Mouse (Mus musculus) stomach, embryonic 16.5 days (tissue): ENCODE data around the gene Stra8. TPM values are rescaled to one million over a fixed set of nuclear protein-coding genes. Genes with fewer than 3 reads are reported as not detected.

ENCODE experiments used
- ATAC-seq: fragments of 200-750 bp; cut with Nextera tagmentation; 2 replicates; pipeline ENCODE4 v1.8.0; 2017; ENCODE audit warnings: moderate number of reproducible peaks, moderate TSS enrichment; ENCODE audit not compliant: insufficient read depth, low FRiP score
- H3K27ac ChIP-seq: fragments of 300-500 bp; sonication (generic); 2 replicates; pipeline ENCODE4 v1.5.1; 2014; ENCODE audit warnings: low read length
- H3K27me3 ChIP-seq: fragments of 300-500 bp; sonication (generic); 2 replicates; pipeline ENCODE4 v1.6.1; 2014; ENCODE audit warnings: low read length, control low read depth, mixed read lengths; ENCODE audit not compliant: control insufficient read depth, insufficient read depth
- H3K36me3 ChIP-seq: fragments of 300-500 bp; sonication (generic); 2 replicates; pipeline ENCODE4 v1.6.1; 2014; ENCODE audit warnings: low read length; ENCODE audit not compliant: control insufficient read depth, insufficient read depth
- H3K4me1 ChIP-seq: fragments of 300-500 bp; sonication (generic); 2 replicates; pipeline ENCODE4 v1.6.1; 2014; ENCODE audit warnings: low read length, control low read depth, mixed read lengths; ENCODE audit not compliant: control insufficient read depth, insufficient read depth
- H3K4me2 ChIP-seq: fragments of 300-500 bp; sonication (generic); 2 replicates; pipeline ENCODE4 v1.6.1; 2014; ENCODE audit warnings: low read depth, low read length, mixed read lengths
- H3K4me3 ChIP-seq: fragments of 300-500 bp; sonication (generic); replicated peaks from 2 replicates; pipeline ENCODE4 v1.5.1; 2014; ENCODE audit warnings: mild to moderate bottlenecking, low read length
- H3K9ac ChIP-seq: fragments of 300-500 bp; sonication (generic); 2 replicates; pipeline ENCODE4 v1.6.1; 2014; ENCODE audit warnings: low read length
- H3K9me3 ChIP-seq: fragments of 300-500 bp; sonication (generic); replicated peaks from 2 replicates; pipeline ENCODE4 v1.6.1; 2016; ENCODE audit warnings: low read length, control low read depth; ENCODE audit not compliant: control insufficient read depth
- WGBS: fragments of 180-500 bp; shearing (Covaris S2); extraction: QIAGEN DNeasy Blood & Tissue Kit; methylation state at CpG from one replicate; pipeline ENCODE4 v1.1.7; 2014; 5-methylcytosine and 5-hydroxymethylcytosine counted together
- polyA plus RNA-seq: library from polyadenylated mRNA; unstranded; fragments of >200 nt; fragmentation: Nextera tagmentation; extraction: Ambion mirVana; gene quantifications from 2 replicates; pipeline ENCODE4 v1.2.1, GENCODE M21; 2015

The Stra8 gene
- polyA plus RNA-seq, 1 experiment from 2014 or later: not detected

GRCm38 (mm10) chr6:34959131-34959530, 39.2 kb downstream of the Stra8 start:
- Histone ChIP-seq H3K27ac (no peak overlapping the region), H3K4me3 (no peak overlapping the region), H3K4me1 (no peaks in the 10 kb centered on the region), H3K4me2 (no peak overlapping the region), H3K9ac (no peak overlapping the region), H3K36me3 (no peaks in the 10 kb centered on the region; the same call in 1 of the 2 replicates), H3K9me3 (no peaks in the 10 kb centered on the region), H3K27me3 (no peaks in the 10 kb centered on the region)
- ATAC-seq: no peak
- 80% methylated on average over 7 of the region's 7 CpGs for WGBS

GRCm38 (mm10) chr6:34964550-34964949, 44.6 kb downstream of the Stra8 start:
- no peak overlapping the region for H3K9ac ChIP-seq
- no peak overlapping the region for H3K27ac ChIP-seq
- no peaks in the 10 kb centered on the region for H3K27me3 ChIP-seq
- H3K4me2 ChIP-seq: no peak overlapping the region
- WGBS: 69% methylated on average over 2 of the region's 2 CpGs
- no peaks in the 10 kb centered on the region for H3K9me3 ChIP-seq
- no peak overlapping the region for H3K4me3 ChIP-seq
- no peaks in the 10 kb centered on the region for H3K4me1 ChIP-seq
- H3K36me3 ChIP-seq: no peaks in the 10 kb centered on the region
- ATAC-seq: no peak

GRCm38 (mm10) chr6:34965819-34966539, 46.0 kb downstream of the Stra8 start:
- H3K27ac ChIP-seq: no peak overlapping the region
- no peaks in the 10 kb centered on the region for H3K4me1 ChIP-seq
- no peaks in the 10 kb centered on the region for H3K36me3 ChIP-seq
- no peaks in the 10 kb centered on the region for H3K9me3 ChIP-seq
- H3K4me3 ChIP-seq: no peak overlapping the region
- no peak for ATAC-seq
- no peak overlapping the region for H3K4me2 ChIP-seq
- WGBS: 82% methylated on average over 6 of the region's 6 CpGs
- H3K27me3 ChIP-seq: no peaks in the 10 kb centered on the region
- H3K9ac ChIP-seq: no peak overlapping the region

GRCm38 (mm10) chr6:34971181-34971580, 51.2 kb downstream of the Stra8 start:
- 36% methylated on average over 3 of the region's 3 CpGs for WGBS
- Histone ChIP-seq H3K9ac (no peak overlapping the region), H3K36me3 (no peaks in the 10 kb centered on the region), H3K27ac (no peak overlapping the region), H3K4me3 (no peak overlapping the region), H3K9me3 (no peaks in the 10 kb centered on the region), H3K4me2 (no peak overlapping the region), H3K4me1 (no peaks in the 10 kb centered on the region), H3K27me3 (no peaks in the 10 kb centered on the region)
- ATAC-seq: no peak

- WGBS: 83% methylated on average over 3 of the region's 3 CpGs
- H3K9ac ChIP-seq: no peak overlapping the region
- H3K27ac ChIP-seq: no peak overlapping the region
- H3K27me3 ChIP-seq: no peaks in the 10 kb centered on the region
- no peaks in the 10 kb centered on the region for H3K4me1 ChIP-seq
- no peak for ATAC-seq
- no peaks in the 10 kb centered on the region for H3K9me3 ChIP-seq
- no peaks in the 10 kb centered on the region for H3K36me3 ChIP-seq
- no peak overlapping the region for H3K4me3 ChIP-seq
- H3K4me2 ChIP-seq: no peak overlapping the region
These were observed 59.3 kb downstream of the Stra8 start for GRCm38 (mm10) chr6:34979291-34979690.

- H3K9me3 ChIP-seq: no peaks in the 10 kb centered on the region
- H3K4me3 ChIP-seq: no peak overlapping the region
- no peak for ATAC-seq
- no peaks in the 10 kb centered on the region for H3K4me1 ChIP-seq
- H3K36me3 ChIP-seq: no peaks in the 10 kb centered on the region
- 60% methylated on average over 9 of the region's 9 CpGs for WGBS
- H3K4me2 ChIP-seq: no peak overlapping the region
- no peak overlapping the region for H3K9ac ChIP-seq
- H3K27me3 ChIP-seq: no peaks in the 10 kb centered on the region
- H3K27ac ChIP-seq: no peak overlapping the region
These were observed 60.7 kb downstream of the Stra8 start for GRCm38 (mm10) chr6:34980661-34981060.

- no peaks in the 10 kb centered on the region for H3K9me3 ChIP-seq
- no peaks in the 10 kb centered on the region for H3K36me3 ChIP-seq
- no peak overlapping the region for H3K9ac ChIP-seq
- H3K4me3 ChIP-seq: peak overlapping the region; percentile 19; the same call in 1 of the 2 replicates
- no peak overlapping the region for H3K27ac ChIP-seq
- peak overlapping the region; percentile 46 for H3K4me2 ChIP-seq
- no peak for ATAC-seq
- 69% methylated on average over 12 of the region's 12 CpGs for WGBS
- H3K27me3 ChIP-seq: no peaks in the 10 kb centered on the region
- H3K4me1 ChIP-seq: peaks cover 10% of the 10 kb centered on the region
These were observed 67.2 kb downstream of the Stra8 start for GRCm38 (mm10) chr6:34987085-34987645.

- H3K4me2 ChIP-seq: peak within 1 kb of the TSS; percentile 46
- H3K4me3 ChIP-seq: peak within 1 kb of the TSS; percentile 19
- peaks cover 10% of the 10 kb centered on the region for H3K4me1 ChIP-seq
- H3K9ac ChIP-seq: peak within 1 kb of the TSS; percentile 46
- H3K27me3 ChIP-seq: no peaks in the 10 kb centered on the region
- 9% methylated on average over 20 of the region's 20 CpGs for WGBS
- peak; percentile 61 for ATAC-seq
- no peaks in the 10 kb centered on the region for H3K9me3 ChIP-seq
- peak within 1 kb of the TSS; percentile 74 for H3K27ac ChIP-seq
- H3K36me3 ChIP-seq: no peaks in the 10 kb centered on the region
These were observed 68.3 kb downstream of the Stra8 start, which contains the start of gene Slc23a4 for GRCm38 (mm10) chr6:34988081-34988761. TSS of gene Slc23a4 (minus strand) at chr6:34988404.
